Mouse (Mus musculus): ENCODE results near the gene Fau.

DNA sequence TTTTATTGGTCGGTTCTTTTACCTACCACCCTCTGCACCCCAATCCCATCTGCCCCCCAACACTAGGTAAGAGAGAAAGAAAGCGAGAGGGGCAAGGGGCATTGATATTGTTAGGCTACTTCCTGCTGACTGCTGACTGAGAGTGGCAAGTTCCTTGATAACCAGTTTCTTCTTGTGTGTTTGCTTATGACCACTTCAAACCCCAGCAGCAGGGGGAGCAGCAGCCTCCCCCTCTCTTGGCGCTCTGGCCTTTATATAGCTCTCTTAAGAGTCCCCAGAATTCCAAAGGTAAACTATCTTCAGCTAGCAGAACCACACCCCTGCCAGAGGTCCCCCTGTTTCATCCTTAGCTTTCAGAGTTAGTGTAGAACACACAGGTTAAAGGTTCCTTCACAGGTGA, 37.4 kb upstream of the Fau start:
- no peak for TF ChIP-seq CTCF (IDR thresholded peaks at IDR 0.05; ENCODE audit: low read depth, low read length)
- TF ChIP-seq TAL1 (conservative IDR thresholded peaks at IDR 0.05; ENCODE audit: low read depth, low read length), result no peak
